Mouse (Mus musculus): ENCODE data around the gene Uimc1.

Uimc1 gene

DNA sequence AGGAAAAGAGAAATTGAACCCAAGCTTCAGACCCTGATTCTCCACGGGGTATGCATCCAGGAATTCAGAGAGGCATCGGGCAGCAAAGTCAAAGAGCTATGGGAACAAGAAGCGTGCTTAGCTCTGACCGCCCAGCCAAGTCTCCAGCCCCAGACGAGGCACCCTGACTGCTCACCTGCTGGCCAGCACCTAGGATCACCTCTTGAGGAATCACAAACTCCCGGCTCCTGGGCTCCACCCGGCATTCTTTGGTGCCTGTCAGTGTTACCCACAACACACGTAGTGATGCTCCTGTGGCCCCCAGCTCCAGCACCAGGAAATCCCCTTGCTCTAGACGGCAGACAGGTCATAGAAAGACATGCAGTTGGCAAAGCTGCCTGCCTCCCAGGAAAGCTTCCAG is 85.6 kb downstream of the Uimc1 start:
- no peak for TF ChIP-seq GATA4 (IDR thresholded peaks at IDR 0.05; ENCODE audit: insufficient replicate concordance, low read length)

DNA sequence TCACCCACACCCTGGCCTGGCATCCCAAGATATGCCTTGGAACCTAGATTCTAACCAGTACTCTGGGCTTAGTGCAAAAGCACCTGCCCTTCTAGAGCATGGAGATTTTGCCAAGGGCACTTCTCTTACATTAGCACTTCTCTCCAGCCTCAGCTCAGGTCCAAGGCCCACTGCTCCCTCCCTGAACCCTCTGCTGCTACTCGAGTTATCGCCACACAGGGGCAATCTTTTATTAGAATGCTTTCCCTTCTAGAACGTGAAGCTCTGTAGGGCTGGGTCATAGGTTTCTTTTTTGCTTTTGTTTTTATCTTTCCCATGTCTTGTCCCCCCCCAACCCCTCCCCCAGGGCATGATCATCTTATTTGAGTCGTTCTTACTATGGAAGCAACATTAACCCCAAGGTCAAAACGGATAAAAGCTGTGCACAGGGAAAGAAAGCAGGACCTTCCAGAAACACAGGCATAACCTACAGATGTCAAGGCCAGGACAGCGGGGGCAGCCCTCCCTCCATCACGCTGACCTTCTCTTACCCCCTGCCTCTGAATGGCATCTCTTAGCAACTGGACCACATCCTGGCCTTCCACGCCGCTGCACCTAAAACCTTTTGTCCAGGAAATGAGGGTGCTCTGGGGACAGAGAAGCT is 86.3 kb downstream of the Uimc1 start:
- TF ChIP-seq GATA4 (IDR thresholded peaks at IDR 0.05; ENCODE audit: insufficient replicate concordance, low read length): no peak

DNA sequence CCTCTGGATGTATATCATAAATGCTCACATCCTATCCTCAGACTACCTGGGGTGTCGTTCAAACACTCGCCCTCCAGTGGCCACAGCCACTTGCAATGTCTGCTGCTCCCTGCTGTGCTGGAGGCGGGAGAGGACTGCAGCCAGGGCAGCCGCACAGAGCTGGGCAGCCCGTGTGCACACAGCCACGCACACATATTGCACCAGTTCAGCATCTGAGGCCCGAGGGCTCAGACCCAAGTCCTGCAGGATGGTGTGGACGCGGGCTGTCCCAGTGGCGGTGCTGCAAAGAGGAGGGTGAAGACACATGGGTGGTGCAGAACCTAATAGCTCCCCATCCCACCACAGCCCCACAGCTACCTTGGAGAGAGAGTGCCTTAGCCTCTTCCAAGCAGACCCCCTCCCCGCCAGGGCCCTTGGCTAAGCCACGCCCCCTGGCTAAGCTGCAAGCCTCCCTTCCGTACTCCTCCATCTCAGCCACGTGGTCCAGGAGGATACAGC is 88.1 kb downstream of the Uimc1 start:
- no peak for TF ChIP-seq GATA4 (IDR thresholded peaks at IDR 0.05; ENCODE audit: insufficient replicate concordance, low read length)

DNA sequence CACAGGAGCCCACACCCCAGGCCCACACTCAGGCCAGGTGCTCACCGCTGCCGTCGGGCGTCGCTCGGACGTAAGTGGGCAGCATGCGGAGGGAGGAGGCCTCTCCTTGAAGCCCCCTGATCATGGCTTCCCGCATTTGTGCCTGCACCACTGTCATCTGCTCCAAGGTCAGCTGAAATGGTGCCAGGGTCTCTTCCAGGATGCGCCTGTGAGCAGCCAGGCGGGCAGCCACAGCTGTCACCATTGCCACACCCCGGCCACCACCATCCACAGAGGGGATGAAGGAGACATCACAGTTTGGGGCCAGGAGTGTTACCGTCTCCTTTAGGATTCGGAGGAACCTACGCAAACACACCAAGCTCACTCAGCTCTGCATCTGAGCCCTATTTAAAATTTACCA is 89.0 kb downstream of the Uimc1 start:
- no peak for TF ChIP-seq GATA4 (IDR thresholded peaks at IDR 0.05; ENCODE audit: insufficient replicate concordance, low read length)

DNA sequence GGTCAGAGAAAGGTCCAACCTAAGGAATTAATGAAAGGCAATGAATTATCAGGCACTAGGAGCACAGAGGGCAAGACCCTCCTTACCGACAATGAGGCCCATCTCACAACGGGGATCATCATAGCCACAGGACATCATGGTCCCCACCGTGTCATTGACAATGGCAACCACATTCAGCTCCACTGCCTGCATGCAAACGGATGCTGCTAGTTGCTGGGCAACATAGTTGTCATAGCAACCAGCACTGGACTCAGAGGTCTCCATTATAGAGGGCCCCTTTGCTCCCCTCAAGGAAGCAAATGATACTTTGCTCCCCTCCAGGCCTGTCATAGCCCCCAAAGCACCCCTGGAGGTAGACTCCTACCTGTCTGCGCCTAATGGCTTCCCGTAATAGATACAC is 91.5 kb downstream of the Uimc1 start:
- TF ChIP-seq GATA4 (IDR thresholded peaks at IDR 0.05; ENCODE audit: insufficient replicate concordance, low read length): no peak

DNA sequence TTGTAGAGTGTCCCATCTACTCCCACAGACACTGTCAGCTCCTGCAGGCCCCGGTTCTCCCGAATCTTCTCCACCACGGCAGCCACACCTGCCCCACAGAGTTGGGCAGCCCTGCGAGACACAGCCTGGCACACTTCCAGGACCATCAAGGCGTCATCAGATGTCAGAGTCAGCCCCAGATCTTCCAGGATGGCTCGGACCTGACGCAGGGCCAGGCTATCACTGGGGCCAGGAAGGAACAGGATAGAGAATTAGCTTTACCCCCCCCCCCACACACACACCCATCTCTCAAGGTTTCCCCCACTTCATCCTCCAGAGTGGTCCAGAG is 93.7 kb downstream of the Uimc1 start:
- TF ChIP-seq GATA4 (IDR thresholded peaks at IDR 0.05; ENCODE audit: insufficient replicate concordance, low read length): no peak

DNA sequence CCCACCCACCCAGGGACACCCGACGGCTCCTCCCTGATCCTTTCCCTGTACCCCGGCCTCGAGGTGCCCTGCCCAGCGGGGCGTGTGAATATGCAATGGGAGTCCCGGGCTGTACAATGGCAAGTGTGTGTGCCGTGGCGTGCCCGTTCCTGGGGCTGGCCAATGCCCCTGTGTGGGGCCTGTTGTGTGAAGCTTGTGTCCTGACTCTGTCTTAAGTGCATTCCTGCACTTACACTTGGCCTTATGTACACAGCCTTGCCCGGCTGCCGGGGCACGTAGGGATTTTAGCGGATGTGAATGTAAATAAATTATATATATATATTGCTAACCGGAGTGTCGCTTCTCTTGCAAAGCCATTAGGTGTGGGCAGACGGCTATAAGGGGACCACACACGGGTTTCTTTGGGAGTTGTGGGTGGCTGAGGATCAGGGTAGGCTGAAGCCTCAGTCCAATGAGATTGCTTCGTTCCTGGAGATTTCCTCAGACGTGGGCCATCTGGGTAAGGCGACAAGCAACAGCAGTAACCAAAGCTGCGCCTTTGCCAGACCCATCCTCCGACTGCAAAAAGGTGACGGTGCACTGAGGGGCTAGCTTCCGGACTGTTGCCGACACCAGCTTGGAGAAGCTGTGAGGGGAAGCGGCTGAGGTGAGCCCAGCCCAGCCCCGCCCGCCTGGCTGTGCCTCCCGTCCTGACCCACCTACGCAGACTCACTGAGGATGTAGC is 94.2 kb downstream of the Uimc1 start:
- TF ChIP-seq GATA4 (IDR thresholded peaks at IDR 0.05; ENCODE audit: insufficient replicate concordance, low read length): no peak

DNA sequence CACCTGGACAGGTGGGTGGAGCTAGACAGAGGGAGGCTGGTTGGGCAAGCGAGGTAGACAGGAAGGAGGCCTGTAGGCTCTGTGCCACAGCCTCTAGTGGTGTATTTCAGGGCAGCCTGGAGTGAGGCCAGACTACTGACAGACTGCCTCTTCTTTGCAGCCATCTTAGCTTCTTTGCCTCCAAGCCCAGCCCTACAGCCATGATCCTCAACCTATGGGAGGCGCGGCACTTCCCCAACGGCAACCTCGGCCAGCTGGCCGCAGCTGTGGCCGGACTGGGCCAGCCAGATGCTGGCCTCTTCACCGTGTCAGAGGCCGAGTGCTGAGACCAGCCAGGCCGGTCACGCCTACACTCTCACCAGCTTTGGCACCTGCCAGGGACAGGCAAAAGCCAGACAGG is 95.5 kb downstream of the Uimc1 start:
- TF ChIP-seq GATA4 (IDR thresholded peaks at IDR 0.05; ENCODE audit: insufficient replicate concordance, low read length): no peak

DNA sequence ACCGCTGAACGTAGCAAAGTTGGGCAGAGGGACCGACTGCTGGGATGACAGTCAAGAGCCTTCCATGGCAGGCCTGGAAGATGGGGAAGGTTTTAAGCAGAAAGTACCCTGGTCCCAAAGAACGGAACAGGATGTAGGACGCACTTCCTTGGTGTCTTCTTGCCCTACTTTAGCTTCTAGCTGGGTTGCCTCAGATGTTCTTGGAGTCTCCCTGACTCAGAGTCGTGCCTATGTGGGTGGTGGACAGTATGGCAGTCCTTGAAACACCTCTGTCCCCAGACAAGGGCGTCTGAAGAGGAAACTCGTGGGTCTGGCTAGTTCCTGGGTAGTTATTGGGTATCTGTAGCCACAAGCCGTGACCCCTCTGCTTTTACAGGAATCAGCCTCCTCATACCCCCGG is 98.0 kb downstream of the Uimc1 start:
- no peak for TF ChIP-seq GATA4 (IDR thresholded peaks at IDR 0.05; ENCODE audit: insufficient replicate concordance, low read length)

DNA sequence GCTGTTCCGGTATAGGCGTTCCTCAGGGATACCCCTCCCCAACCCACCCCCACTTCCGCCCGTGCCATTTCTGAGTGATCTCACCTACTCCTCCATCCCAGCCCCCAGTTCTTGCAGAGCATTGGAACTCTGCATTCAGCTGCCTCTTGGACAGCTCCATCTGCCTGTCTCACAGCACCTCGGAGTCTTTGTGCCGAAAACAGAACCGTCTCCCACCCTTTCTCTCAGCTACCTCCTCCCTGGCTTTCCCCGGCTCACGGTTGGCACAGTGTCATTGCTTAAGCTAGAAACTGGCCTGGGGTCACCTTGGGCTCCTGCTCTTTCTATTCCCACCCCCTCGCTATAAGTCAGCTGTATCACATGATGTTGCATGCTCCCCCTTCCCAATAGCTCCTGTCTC is 99.7 kb downstream of the Uimc1 start:
- no peak for TF ChIP-seq GATA4 (IDR thresholded peaks at IDR 0.05; ENCODE audit: insufficient replicate concordance, low read length)

DNA sequence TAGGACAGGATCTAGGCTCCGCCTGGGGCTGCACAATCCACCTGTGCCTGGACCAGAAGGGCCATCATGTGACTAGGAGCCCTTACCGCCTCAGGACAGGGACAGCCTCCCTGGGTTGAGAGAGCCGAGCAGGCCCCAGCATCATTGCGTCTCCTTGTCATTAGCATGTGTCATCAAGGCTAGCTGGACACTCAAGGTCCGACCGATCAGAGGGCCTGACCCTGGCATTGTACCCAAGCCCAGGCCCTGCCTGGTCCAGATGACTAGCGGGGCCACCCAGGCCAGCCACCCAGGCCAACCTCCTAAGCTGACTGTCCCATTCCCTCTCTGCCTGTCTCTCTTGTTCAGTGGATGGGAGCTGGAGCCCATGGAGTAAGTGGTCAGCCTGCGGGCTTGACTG is 102.5 kb downstream of the Uimc1 start:
- no peak for TF ChIP-seq GATA4 (IDR thresholded peaks at IDR 0.05; ENCODE audit: insufficient replicate concordance, low read length)

DNA sequence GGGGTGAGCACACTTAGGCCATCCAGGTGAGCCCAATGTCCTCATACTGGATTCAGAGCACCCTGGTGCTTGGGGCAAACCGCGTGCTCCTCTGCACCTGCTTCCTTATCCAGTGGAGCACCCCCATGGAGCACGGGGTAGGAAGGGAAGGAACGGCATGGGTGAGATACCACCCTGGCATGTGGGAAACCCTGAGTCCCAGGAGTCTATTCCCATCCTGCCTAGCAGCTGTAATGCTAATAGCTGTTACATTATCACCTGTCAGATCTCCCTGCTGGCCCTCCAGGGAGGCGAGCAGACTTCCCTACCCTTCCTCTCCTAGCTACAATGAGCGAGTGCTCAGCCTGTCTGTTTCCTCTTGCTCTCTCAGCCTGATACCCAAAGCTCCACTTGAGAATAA is 104.9 kb downstream of the Uimc1 start:
- TF ChIP-seq GATA4 (IDR thresholded peaks at IDR 0.05; ENCODE audit: insufficient replicate concordance, low read length): no peak

DNA sequence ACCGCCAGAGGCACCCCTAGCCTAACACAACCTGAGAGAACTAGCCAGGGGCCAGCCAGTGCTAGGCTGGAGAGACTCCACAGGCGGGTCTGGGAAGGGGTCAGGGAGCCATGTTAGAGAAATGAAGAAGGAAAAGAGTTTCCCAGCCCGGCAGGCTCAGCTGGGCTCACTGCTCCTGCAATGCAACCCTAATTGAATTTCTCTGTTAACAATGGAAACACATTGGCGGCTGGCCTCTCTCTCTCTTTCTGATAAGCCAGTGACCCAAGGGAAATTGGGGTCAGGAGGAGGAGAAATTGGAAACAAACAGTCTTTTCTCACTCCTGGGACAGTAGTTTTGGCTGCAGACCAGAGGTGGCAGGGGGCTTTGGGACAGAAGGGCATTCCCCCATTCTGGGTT is 105.5 kb downstream of the Uimc1 start:
- peak; percentile 77; the same call in 1 of the 2 replicates for TF ChIP-seq GATA4 (IDR thresholded peaks at IDR 0.05; ENCODE audit: insufficient replicate concordance, low read length)

DNA sequence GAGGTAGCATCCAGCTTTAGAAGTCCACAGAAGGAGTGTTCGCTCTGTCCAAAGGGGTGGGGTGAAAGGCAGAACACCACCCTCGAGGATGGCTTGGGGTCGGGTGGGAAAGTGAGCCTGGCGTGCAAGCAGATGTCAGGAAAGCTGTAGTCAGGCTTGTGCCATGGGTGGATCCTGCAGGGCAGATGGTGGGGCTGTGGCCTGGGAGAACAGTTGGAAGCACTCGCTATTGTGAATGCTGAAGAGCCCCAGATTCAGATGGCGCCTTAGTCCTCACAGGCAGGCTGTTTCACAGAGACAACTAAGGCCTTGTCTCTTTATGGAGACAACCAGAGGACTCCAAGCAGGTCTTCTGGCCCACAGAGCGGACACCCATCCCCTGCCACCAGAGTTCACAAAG is 107.9 kb downstream of the Uimc1 start:
- TF ChIP-seq GATA4 (IDR thresholded peaks at IDR 0.05; ENCODE audit: insufficient replicate concordance, low read length): no peak

DNA sequence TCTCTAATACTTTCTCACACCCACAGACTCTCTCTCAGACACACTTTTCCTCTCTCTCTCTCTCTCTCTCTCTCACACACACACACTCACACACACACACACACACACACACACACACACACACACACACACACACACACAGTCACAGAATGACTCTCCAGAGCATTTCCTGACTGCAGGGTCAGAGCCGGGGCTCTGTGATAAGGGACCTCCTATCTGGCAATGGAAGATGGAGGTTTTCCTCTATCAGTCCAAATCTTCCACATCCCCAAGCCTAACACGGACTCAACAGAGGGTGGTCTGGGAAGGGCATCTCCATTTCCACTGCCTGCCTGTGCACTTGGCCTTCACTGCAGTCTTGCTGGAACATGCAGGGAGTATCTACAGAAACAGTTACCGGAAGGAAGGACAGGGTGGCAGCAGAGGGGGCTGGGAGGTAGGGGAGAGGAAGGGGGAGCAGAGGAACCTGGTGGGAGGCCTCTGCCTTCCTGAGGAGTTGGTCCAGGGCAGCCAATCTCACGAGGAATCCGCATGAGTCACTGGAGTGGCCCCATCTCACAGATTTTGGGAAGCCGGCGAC is 111.8 kb downstream of the Uimc1 start:
- TF ChIP-seq GATA4 (IDR thresholded peaks at IDR 0.05; ENCODE audit: insufficient replicate concordance, low read length): peak; percentile 93

DNA sequence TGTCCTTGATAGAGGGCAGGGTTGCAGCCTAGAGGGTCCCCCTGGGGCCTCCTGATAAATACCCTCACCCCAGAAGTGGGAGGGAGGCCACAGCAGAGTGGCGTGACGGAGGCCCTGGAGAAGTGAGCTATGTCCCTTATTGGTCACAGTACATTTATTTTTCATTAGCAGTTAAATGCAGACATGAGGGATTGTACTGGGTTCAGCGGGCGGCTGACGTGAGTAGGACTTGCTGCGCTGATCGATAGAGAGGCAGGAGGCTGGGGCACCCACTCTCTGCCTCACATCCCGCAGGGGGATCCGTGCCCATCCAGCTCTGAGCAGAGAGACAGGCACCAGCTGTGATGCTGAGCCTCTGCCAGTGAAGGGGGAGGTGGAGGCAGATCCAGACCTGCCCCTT is 112.7 kb downstream of the Uimc1 start:
- no peak for TF ChIP-seq GATA4 (IDR thresholded peaks at IDR 0.05; ENCODE audit: insufficient replicate concordance, low read length)

Data from liver, adult (tissue).